Mouse (Mus musculus) brain, adult 2 months (tissue): ENCODE results near the gene Gm27235.
"Not testable (repeated sequence)": the region's sequence is repeated elsewhere in the genome, so short reads cannot be mapped to it uniquely, and the experiment has no call there.

Experiments used
- DNase-seq: peaks from one replicate; pipeline ENCODE4 v3.0.0; 2011; ENCODE audit warnings: low read depth, low spot score

The Gm27235 gene

DNA sequence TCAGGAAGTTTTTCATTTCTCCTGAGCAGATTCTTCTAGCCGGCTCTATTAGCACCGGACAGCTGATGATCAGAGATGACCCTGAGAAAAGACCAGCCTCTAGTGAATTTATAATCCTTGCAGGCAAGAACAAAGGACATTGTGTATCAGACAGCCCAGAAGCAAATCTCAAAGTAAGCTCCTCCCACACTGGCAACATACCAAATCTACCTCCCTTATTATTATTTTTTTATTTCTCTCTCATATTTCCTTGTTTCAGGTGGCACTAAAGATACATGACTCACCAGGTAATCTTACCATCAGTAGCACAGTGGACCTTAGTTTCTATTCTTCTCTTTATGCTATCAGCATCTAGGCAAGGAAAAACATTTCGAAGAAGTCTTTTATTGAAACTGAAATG lies at the start of gene Gm27235, which contains the start of gene D730048I06Rik:
Gm27235 (minus strand) TSS at position 101 of the 400 bp plus-strand sequence.
D730048I06Rik (minus strand) TSS at position 112 of the 400 bp plus-strand sequence.
- no peak for DNase-seq

DNA sequence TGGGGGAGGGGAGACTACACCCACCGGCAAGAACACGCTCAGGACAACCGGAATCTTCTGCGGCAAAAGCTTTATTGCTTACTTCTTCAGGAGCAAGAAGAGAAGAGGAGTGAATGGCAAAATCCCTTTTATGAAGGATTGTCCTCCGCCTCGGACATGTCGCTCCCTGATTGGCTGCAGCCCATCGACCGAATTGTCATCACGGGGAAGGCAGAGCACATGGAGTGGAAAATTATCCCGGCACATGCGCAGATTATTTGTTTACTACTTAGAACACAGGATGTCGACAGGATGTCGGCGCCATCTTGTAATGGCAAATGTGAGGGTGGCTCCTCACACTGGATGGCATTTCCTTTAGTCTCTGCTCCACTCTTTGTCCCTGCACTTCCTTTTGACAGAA lies 28.0 kb upstream of the Gm27235 start:
- DNase-seq = not testable (repeated sequence)

DNA sequence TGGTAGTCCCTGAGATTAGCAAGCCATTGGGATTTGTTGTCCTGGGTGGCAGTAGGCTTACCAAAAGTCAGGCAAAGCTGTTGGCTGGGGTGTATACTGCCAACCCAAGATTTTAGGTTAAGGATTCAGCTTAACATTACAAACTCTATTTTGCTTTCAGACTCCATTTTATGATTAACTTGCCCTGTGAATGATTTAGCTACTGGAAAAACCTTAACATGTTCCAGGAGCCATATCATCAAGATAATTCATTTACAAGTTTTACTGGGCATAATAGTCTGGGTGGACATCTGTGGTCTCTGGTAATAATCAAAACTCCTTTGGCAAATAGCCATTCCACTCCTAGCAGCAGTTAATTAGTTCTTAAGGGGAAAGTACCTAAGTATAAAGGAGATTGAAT lies 8.2 kb upstream of the Gm27235 start:
- DNase-seq = no peak

DNA sequence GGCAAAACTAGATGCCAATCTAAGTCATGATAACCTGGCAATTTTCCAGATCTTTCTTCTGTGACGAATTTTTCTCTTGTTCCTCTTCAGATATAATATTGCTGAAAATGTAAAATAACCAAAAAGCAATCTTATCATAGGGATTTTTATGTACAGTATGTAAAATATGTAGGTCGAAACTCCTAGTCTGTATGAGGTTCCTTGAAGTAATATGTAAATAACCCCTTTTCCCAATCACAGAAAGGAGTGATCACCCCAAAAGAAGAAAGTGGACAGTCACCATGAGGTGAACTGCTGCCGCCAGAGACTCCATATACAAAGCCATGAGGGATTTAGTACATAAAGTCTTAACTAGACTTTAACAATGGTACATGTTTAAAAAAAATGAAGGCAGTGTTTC lies 11.9 kb downstream of the Gm27235 start, which contains the start of gene Gm17727:
Gm17727 (minus strand) TSS at position 101 of the 400 bp plus-strand sequence.
- no peak for DNase-seq

DNA sequence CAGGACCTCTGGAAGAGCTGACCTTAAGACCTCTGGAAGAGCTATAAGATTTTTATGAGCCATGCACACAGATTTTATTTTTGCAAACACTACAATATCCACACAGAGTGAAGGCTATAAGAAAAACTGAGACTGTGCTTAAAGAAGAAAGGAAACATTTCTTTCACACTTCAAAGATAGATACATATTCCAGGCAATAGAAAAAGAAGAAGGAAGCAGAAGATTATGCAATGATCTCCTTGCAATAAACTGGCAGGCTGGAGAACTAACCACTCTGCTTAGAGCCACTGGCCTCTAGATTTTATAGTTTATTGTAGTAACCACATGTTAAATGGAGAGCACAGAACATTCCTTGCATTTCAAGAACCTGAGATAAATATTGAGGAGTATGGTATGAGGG lies 33.1 kb downstream of the Gm27235 start:
- DNase-seq = peak; percentile 8

DNA sequence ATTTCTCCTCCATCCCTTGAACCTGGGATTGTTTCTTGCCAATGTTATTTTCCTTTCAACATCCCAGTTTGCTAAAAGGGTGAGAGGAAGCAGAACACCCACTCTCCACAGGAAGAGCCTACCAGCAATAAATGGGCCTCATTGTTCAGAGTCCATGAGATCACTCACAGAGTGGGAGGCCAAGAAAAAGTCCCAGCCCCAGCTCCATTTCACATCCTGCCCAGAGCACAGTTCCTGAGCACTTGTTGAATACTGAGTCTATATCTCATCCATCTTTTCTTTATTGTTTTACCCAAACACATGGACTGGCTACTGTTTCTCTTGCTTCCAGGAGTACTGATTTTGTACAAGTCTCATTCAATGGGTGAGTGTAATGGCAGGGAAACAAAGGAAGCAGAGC lies 49.2 kb downstream of the Gm27235 start, which contains the start of gene Gm17677:
Gm17677 (plus strand) TSS at position 301 of the 400 bp plus-strand sequence.
- no peak for DNase-seq
